Mouse (Mus musculus): Measurements from ENCODE around the gene Apbb2. TPM values are rescaled to one million over a fixed set of nuclear protein-coding genes. Genes with fewer than 3 reads are reported as not detected.

The Apbb2 gene
- total and polyA plus RNA-seq, 3 experiments: 0.34 to 0.40 (median 0.34) TPM

DNA sequence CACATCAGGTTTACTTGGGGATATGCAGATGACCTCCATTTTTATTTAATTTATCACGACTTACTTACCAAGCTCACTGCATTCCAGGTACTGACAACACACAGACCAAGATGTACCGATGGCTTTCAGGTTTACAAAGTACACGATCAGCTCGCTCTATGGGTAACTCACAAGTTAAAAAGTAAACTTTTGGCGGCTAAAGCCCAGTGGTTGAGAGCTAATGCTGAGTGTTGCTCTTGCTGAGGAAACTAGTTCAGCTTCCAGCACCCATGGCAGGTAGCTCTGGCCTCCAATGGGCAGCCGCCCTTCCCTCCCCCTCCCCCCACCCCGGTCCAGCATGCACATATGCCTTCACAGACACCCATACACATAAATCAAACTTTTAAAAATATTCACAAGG, 173.1 kb downstream of the Apbb2 start:
- H3K4me2 ChIP-seq (ENCODE audit: insufficient read depth, low read depth, poor library complexity, severe bottlenecking): no peak overlapping the region
- H3K4me3 ChIP-seq (replicated peaks in 1 of 3; ENCODE audit: low read depth in 2 of 3, low read length in 2 of 3, poor library complexity in 1 of 3): no peak overlapping the region
- H3K27me3 ChIP-seq (replicated peaks): no peaks in the 10 kb centered on the region
- no peaks in the 10 kb centered on the region for H3K9me3 ChIP-seq (replicated peaks; ENCODE audit: low read length)
- dilution Hi-C loops (cut with MboI; ENCODE audit: extremely low pct_ligation_motif_present, extremely low pct_unique_long_range_greater_than_20kb, low sequenced_read_pairs) (no loop called here), in situ Hi-C loops (cut with MboI; ENCODE audit: low pct_ligation_motif_present, low pct_unique_long_range_greater_than_20kb, low sequenced_read_pairs) (no loop called here)
- peaks cover 0 to 22% of the 10 kb centered on the region in 2 experiments; a peak in 2 of 4 replicates for H3K4me1 ChIP-seq (ENCODE audit: control insufficient read depth in 1 of 2, insufficient read depth in 2 of 2)
- H3K36me3 ChIP-seq (replicated peaks in 1 of 2; ENCODE audit: control insufficient read depth in 1 of 2, insufficient read depth in 1 of 2, low read length in 1 of 2): no peaks in the 10 kb centered on the region
- no peak overlapping the region for H3K27ac ChIP-seq (ENCODE audit: insufficient read depth, low read depth)
- no peak for DNase-seq (ENCODE audit: extremely low read depth)
- no peak overlapping the region for H3K9ac ChIP-seq (ENCODE audit: insufficient read depth, low read depth)
- TF ChIP-seq MYC (IDR thresholded peaks at IDR 0.05; ENCODE audit: low read depth, low read length) (no peak), EP300 (IDR thresholded peaks at IDR 0.05; ENCODE audit: low read length) (no peak), ZC3H11A (IDR thresholded peaks at IDR 0.05; ENCODE audit: low read depth, low read length) (no peak), CHD1 (IDR thresholded peaks at IDR 0.05; ENCODE audit: low read depth, low read length) (no peak), MAFK (IDR thresholded peaks at IDR 0.05; ENCODE audit: insufficient replicate concordance, low read length) (no peak), SIN3A (IDR thresholded peaks at IDR 0.05; ENCODE audit: low read length) (no peak), BHLHE40 (IDR thresholded peaks at IDR 0.05; ENCODE audit: low read depth, low read length) (no peak), HCFC1 (IDR thresholded peaks at IDR 0.05; ENCODE audit: low read depth, low read length) (no peak), UBTF (IDR thresholded peaks at IDR 0.05; ENCODE audit: low read depth, low read length) (no peak)
- no peaks in the 10 kb centered on the region for H3K79me2 ChIP-seq (replicated peaks; ENCODE audit: control insufficient read depth, extremely low read depth, insufficient read depth, poor library complexity, severe bottlenecking)

DNA sequence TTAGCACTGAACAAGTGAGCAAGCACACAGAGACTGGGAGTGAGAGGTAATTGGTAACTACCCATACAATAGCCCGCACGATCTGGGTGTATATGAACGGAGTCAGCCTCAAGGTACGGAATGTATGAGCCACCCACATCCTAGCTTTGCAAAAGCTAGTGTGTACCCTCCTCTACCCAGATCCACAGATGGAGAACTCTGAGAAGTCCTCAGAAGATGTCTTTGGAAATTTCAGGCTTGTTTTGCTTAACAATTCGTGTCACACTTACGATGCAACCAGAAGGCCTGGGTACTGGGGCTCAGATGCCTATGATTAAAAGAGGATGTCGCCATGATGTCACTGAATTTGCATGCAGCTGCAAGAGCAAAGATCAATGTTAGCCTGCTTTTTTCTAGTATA, 176.3 kb downstream of the Apbb2 start:
- Histone ChIP-seq H3K27me3 (replicated peaks) (no peaks in the 10 kb centered on the region), H3K4me2 (ENCODE audit: insufficient read depth, low read depth, poor library complexity, severe bottlenecking) (no peak overlapping the region), H3K4me1 (ENCODE audit: control insufficient read depth in 1 of 2, insufficient read depth in 2 of 2) (peaks cover 0 to 22% of the 10 kb centered on the region in 2 experiments; a peak in 2 of 4 replicates), H3K27ac (ENCODE audit: insufficient read depth, low read depth) (no peak overlapping the region), H3K4me3 (replicated peaks in 1 of 3; ENCODE audit: low read depth in 2 of 3, low read length in 2 of 3, poor library complexity in 1 of 3) (no peak overlapping the region), H3K79me2 (replicated peaks; ENCODE audit: control insufficient read depth, extremely low read depth, insufficient read depth, poor library complexity, severe bottlenecking) (no peaks in the 10 kb centered on the region), H3K9me3 (replicated peaks; ENCODE audit: low read length) (no peaks in the 10 kb centered on the region), H3K9ac (ENCODE audit: insufficient read depth, low read depth) (no peak overlapping the region), H3K36me3 (replicated peaks in 1 of 2; ENCODE audit: control insufficient read depth in 1 of 2, insufficient read depth in 1 of 2, low read length in 1 of 2) (no peaks in the 10 kb centered on the region)
- dilution Hi-C loops (cut with MboI; ENCODE audit: extremely low pct_ligation_motif_present, extremely low pct_unique_long_range_greater_than_20kb, low sequenced_read_pairs): no loop called here
- in situ Hi-C loops (cut with MboI; ENCODE audit: low pct_ligation_motif_present, low pct_unique_long_range_greater_than_20kb, low sequenced_read_pairs): no loop called here
- peak; percentile 17 for DNase-seq (ENCODE audit: extremely low read depth)
- no peak for TF ChIP-seq NELFE (IDR thresholded peaks at IDR 0.05; ENCODE audit: low read depth, low read length)
- no peak for TF ChIP-seq USF1 (IDR thresholded peaks at IDR 0.05; ENCODE audit: low read depth, low read length)
- TF ChIP-seq SMC3 (IDR thresholded peaks at IDR 0.05; ENCODE audit: low read depth, low read length): no peak
- no peak for TF ChIP-seq ELF1 (IDR thresholded peaks at IDR 0.05; ENCODE audit: low read depth, low read length)
- TF ChIP-seq MAX (IDR thresholded peaks at IDR 0.05; ENCODE audit: low read length): no peak
- no peak for TF ChIP-seq ZKSCAN1 (IDR thresholded peaks at IDR 0.05; ENCODE audit: borderline replicate concordance, low read depth, low read length)
- no peak for TF ChIP-seq TBP (conservative IDR thresholded peaks at IDR 0.05; ENCODE audit: low read depth, low read length)
- TF ChIP-seq JUND (conservative IDR thresholded peaks at IDR 0.05; ENCODE audit: low read depth, low read length): no peak
- TF ChIP-seq RCOR1 (conservative IDR thresholded peaks at IDR 0.05; ENCODE audit: low read depth, low read length): no peak
- no peak for TF ChIP-seq HCFC1 (IDR thresholded peaks at IDR 0.05; ENCODE audit: low read depth, low read length)
- TF ChIP-seq RAD21 (IDR thresholded peaks at IDR 0.05; ENCODE audit: low read depth, low read length): no peak
- no peak for TF ChIP-seq IRF4 (IDR thresholded peaks at IDR 0.05; ENCODE audit: low read depth, low read length)
- no peak for TF ChIP-seq MEF2A (IDR thresholded peaks at IDR 0.05; ENCODE audit: borderline replicate concordance, low read depth, low read length)
- TF ChIP-seq ZNF384 (IDR thresholded peaks at IDR 0.05; ENCODE audit: low read depth, low read length): no peak
- no peak for TF ChIP-seq EP300 (IDR thresholded peaks at IDR 0.05; ENCODE audit: low read length)

Measured in CH12.LX (cell line).